In the genomic region with DNA sequence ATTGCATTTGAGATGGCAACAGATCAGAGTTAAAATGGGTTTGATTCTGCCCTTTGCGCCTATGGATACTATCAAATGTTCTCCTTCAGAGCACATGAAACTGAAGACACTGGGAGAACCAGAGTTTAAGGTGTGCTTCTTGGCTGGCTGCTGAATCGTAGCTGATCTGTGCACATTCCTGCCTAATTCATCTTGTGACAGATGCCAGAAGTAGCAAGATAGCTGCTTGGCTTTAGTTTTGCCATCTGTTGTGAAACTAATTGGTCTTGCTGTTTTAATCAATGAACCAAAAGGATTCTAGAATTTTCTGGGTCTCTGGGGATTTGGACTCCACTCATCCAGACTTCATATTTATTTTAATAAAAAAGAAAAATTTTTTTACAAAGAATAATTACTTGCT, we compare ENCODE assay signal across 18 mouse cellular contexts.
DNase-seq lines count a peak whose midpoint lies in the region; ATAC-seq lines count a peak whose summit lies in the region.
"Had no signal": no experiment of that assay in that cellular context is flagged by ENCODE, and none has a peak within 500 bp of the region (broad histone marks: within the 10 kb centered on the region; RNA-seq: fewer than 3 reads in every experiment).

No protein-coding gene starts in this region.

- WGBS in hindbrain, embryonic 16.5 days, result 62% methylated on average over 2 of the region's 2 CpGs
- WGBS in hindbrain, embryonic 13.5 days, result 75% methylated on average over 2 of the region's 2 CpGs
- WGBS in forebrain, embryonic 16.5 days, result 63% methylated on average over 2 of the region's 2 CpGs
- 69% methylated on average over 2 of the region's 2 CpGs for WGBS in kidney, embryonic 16.5 days

- DNase-seq in embryo, embryonic 10.5 days (ENCODE audit: low spot score), result peak; percentile 3
- no peak for DNase-seq in embryo, embryonic 9.5 days (ENCODE audit: extremely low spot score)
- DNase-seq in Muller cell, postnatal 12 days (ENCODE audit: inconsistent ontology term), result peak; percentile 6
- DNase-seq: B cell, adult 2 months; heart, postnatal 10 days; kidney, adult 18-20 months; kidney, postnatal 10 days; lung, adult 18-20 months; lung, postnatal 14 days had no signal

- no peaks in the 10 kb centered on the region for H3K4me1 ChIP-seq in hindbrain, embryonic 16.5 days (ENCODE audit: control insufficient read depth, insufficient read depth, low read depth, low read length)
- H3K4me1 ChIP-seq in hindbrain, embryonic 13.5 days (replicated peaks), result no peaks in the 10 kb centered on the region
- H3K4me1 ChIP-seq in forebrain, embryonic 16.5 days (replicated peaks; ENCODE audit: control insufficient read depth, insufficient read depth, low read length), result peaks cover 5% of the 10 kb centered on the region; the same call in 1 of the 2 replicates
- no peaks in the 10 kb centered on the region for H3K4me1 ChIP-seq in kidney, embryonic 16.5 days (ENCODE audit: insufficient read depth, low read length)
- H3K4me1 ChIP-seq: embryonic facial prominence, embryonic 15.5 days had no signal

- ATAC-seq in hindbrain, embryonic 16.5 days, result peak; percentile 70; the same call in 1 of the 2 replicates
- no peak for ATAC-seq in hindbrain, embryonic 13.5 days (ENCODE audit: low FRiP score)
- peak; percentile 84 for ATAC-seq in forebrain, embryonic 16.5 days
- no peak for ATAC-seq in kidney, embryonic 16.5 days (ENCODE audit: low FRiP score, low TSS enrichment)
- ATAC-seq: midbrain, embryonic 16.5 days had no signal

- H3K36me3 ChIP-seq in hindbrain, embryonic 16.5 days (ENCODE audit: control insufficient read depth, insufficient read depth, low read length), result no peaks in the 10 kb centered on the region
- H3K36me3 ChIP-seq in hindbrain, embryonic 13.5 days, result no peaks in the 10 kb centered on the region
- no peaks in the 10 kb centered on the region for H3K36me3 ChIP-seq in forebrain, embryonic 16.5 days (ENCODE audit: control insufficient read depth, insufficient read depth)
- no peaks in the 10 kb centered on the region for H3K36me3 ChIP-seq in kidney, embryonic 16.5 days (ENCODE audit: insufficient read depth, low read length)
- H3K36me3 ChIP-seq: embryonic facial prominence, embryonic 15.5 days had no signal

- no peak overlapping the region for H3K27ac ChIP-seq in hindbrain, embryonic 16.5 days (ENCODE audit: low read depth, low read length)
- no peak overlapping the region for H3K27ac ChIP-seq in hindbrain, embryonic 13.5 days
- peak overlapping the region; percentile 2; the same call in 1 of the 2 replicates for H3K27ac ChIP-seq in forebrain, embryonic 16.5 days (ENCODE audit: low read length)
- no peak overlapping the region for H3K27ac ChIP-seq in kidney, embryonic 16.5 days (ENCODE audit: low read length)
- H3K27ac ChIP-seq: embryonic facial prominence, embryonic 15.5 days; left cerebral cortex, adult 2 months had no signal

- no peak overlapping the region for H3K4me2 ChIP-seq in hindbrain, embryonic 16.5 days (ENCODE audit: low read length)
- H3K4me2 ChIP-seq in hindbrain, embryonic 13.5 days, result no peak overlapping the region
- no peak overlapping the region for H3K4me2 ChIP-seq in forebrain, embryonic 16.5 days (ENCODE audit: low read length)
- no peak overlapping the region for H3K4me2 ChIP-seq in kidney, embryonic 16.5 days (replicated peaks; ENCODE audit: low read depth, low read length)
- H3K4me2 ChIP-seq: embryonic facial prominence, embryonic 15.5 days; heart, embryonic 11.5 days; liver, embryonic 11.5 days had no signal

- H3K9ac ChIP-seq in hindbrain, embryonic 16.5 days (ENCODE audit: low read depth, low read length), result no peak overlapping the region
- no peak overlapping the region for H3K9ac ChIP-seq in hindbrain, embryonic 13.5 days
- H3K9ac ChIP-seq in forebrain, embryonic 16.5 days (replicated peaks; ENCODE audit: low read depth, low read length), result no peak overlapping the region
- H3K9ac ChIP-seq in kidney, embryonic 16.5 days (replicated peaks; ENCODE audit: low read length), result no peak overlapping the region
- H3K9ac ChIP-seq: embryonic facial prominence, embryonic 15.5 days had no signal

- H3K4me3 ChIP-seq in hindbrain, embryonic 16.5 days (ENCODE audit: low read length), result no peak overlapping the region
- H3K4me3 ChIP-seq in hindbrain, embryonic 13.5 days, result no peak overlapping the region
- H3K4me3 ChIP-seq in forebrain, embryonic 16.5 days (replicated peaks; ENCODE audit: low read length), result no peak overlapping the region
- H3K4me3 ChIP-seq in kidney, embryonic 16.5 days (ENCODE audit: low read length), result no peak overlapping the region
- H3K4me3 ChIP-seq: embryonic facial prominence, embryonic 15.5 days; left cerebral cortex, adult 2 months had no signal

- no peaks in the 10 kb centered on the region for H3K27me3 ChIP-seq in hindbrain, embryonic 16.5 days (replicated peaks; ENCODE audit: control insufficient read depth, insufficient read depth, low read length)
- no peaks in the 10 kb centered on the region for H3K27me3 ChIP-seq in hindbrain, embryonic 13.5 days
- H3K27me3 ChIP-seq in forebrain, embryonic 16.5 days (replicated peaks; ENCODE audit: control insufficient read depth, insufficient read depth, low read length), result no peaks in the 10 kb centered on the region
- no peaks in the 10 kb centered on the region for H3K27me3 ChIP-seq in kidney, embryonic 16.5 days (ENCODE audit: insufficient read depth, low read length)
- H3K27me3 ChIP-seq: embryonic facial prominence, embryonic 15.5 days had no signal

- H3K9me3 ChIP-seq in hindbrain, embryonic 16.5 days (ENCODE audit: control insufficient read depth, low read length), result no peaks in the 10 kb centered on the region
- H3K9me3 ChIP-seq in hindbrain, embryonic 13.5 days, result no peaks in the 10 kb centered on the region
- no peaks in the 10 kb centered on the region for H3K9me3 ChIP-seq in forebrain, embryonic 16.5 days (ENCODE audit: control insufficient read depth, low read length)
- no peaks in the 10 kb centered on the region for H3K9me3 ChIP-seq in kidney, embryonic 16.5 days (ENCODE audit: low read length)
- H3K9me3 ChIP-seq: embryonic facial prominence, embryonic 15.5 days had no signal

Comparison
In these comparisons a context has a peak if more than half of its experiments do, and no peak if none do; other contexts are left out.
1. ATAC-seq: peak in hindbrain, embryonic 16.5 days (single experiment) and forebrain, embryonic 16.5 days (single experiment); none in hindbrain, embryonic 13.5 days (single experiment) and kidney, embryonic 16.5 days (single experiment).